Mouse (Mus musculus) adrenal gland, postnatal 0 days (tissue): ENCODE measurements around the gene Gm6526. TPM values are rescaled to one million over a fixed set of nuclear protein-coding genes. Genes with fewer than 3 reads are reported as not detected.

Experiments used
- polyA plus RNA-seq: library from polyadenylated mRNA; unstranded; fragments of >200 nt; fragmentation: Nextera tagmentation; extraction: Ambion mirVana; gene quantifications from 2 replicates; pipeline ENCODE4 v1.2.1, GENCODE M21; 2015

The Gm6526 gene
- 0.07 TPM in 1 of 2 replicates, not detected in the other for polyA plus RNA-seq

GRCm38 (mm10) chr14:43747566-43747965, at the start of gene Gm6526:
Gene Gm6526, plus strand, starts transcription at chr14:43747866.

DNA sequence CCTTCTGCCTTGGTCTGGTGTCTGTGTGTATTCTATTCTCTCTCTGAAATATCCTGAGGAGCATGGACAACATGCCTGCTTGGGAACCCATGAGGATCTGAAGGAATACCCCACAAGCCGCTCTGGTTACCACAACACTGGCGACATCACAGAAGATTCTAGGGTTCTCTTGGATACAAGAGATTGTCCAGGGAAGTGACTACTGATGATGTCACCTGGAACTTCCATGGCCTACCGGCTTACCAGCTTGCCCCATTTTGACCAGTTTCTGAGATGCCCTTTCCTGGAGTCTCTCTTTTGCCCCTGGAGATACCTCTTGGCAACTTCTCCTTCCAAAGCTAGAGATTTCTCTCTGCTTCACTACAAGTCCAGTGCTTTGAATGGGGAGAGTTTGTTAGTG, 20.3 kb upstream of the Gm6526 start, which contains the start of gene Gm16506:
Gene Gm16506, minus strand, starts transcription at position 101 of the 400 bp plus-strand sequence.

DNA sequence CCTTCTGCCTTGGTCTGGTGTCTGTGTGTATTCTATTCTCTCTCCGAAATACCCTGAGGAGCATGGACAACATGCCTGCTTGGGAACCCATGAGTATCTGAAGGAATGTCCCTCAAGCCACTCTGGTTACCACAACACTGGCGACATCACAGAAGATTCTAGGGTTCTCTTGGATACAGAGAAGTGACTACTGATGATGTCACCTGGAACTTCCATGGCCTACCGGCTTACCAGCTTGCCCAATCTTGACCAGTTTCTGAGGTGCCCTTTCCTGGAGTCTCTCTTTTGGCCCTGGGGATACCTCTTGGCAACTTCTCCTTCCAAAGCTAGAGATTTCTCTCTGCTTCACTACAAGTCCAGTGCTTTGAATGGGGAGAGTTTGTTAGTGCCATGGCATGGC, 37.0 kb downstream of the Gm6526 start, which contains the start of gene Gm8180:
Gene Gm8180, minus strand, starts transcription at position 101 of the 400 bp plus-strand sequence.

Other genes starting within 250 kb of the Gm6526 start
- gene Gm5799, start 204.3 kb upstream of the Gm6526 start, polyA plus RNA-seq: not detected in 2 replicates
- gene Gm17654, start 168.7 kb upstream of the Gm6526 start, polyA plus RNA-seq: not detected in 2 replicates
- not detected in 2 replicates for gene Gm10375, start 139.9 kb upstream of the Gm6526 start, polyA plus RNA-seq
- gene Gm8165, start 70.7 kb upstream of the Gm6526 start, polyA plus RNA-seq: not detected in 2 replicates
- gene Gm7324, start 50.0 kb upstream of the Gm6526 start, polyA plus RNA-seq: 0.68 and 1.2 TPM in 2 replicates
- gene Gm16506, start 20.4 kb upstream of the Gm6526 start, polyA plus RNA-seq: not detected in 2 replicates
- gene Gm8180, start 36.9 kb downstream of the Gm6526 start, polyA plus RNA-seq: not detected in 2 replicates
- 0.39 and 0.54 TPM in 2 replicates for gene Ear1, start 127.7 kb downstream of the Gm6526 start, polyA plus RNA-seq
- gene Ear10, start 175.7 kb downstream of the Gm6526 start, polyA plus RNA-seq: not detected in 2 replicates
- gene Gm8113, start 177.5 kb downstream of the Gm6526 start, polyA plus RNA-seq: 6.8 and 7.0 TPM in 2 replicates
- gene Ang5, start 209.2 kb downstream of the Gm6526 start, polyA plus RNA-seq: not detected in 2 replicates